Mouse (Mus musculus) CH12.LX (cell line): ENCODE data around the gene Fat2. TPM values are rescaled to one million over a fixed set of nuclear protein-coding genes. Genes with fewer than 3 reads are reported as not detected.

Experiments
- DNase-seq: peaks from one replicate; pipeline ENCODE4 v3.0.0-alpha.2; 2013; ENCODE audit errors: extremely low read depth
- H3K27ac ChIP-seq: 2 replicates; pipeline ENCODE4 v1.5.1; 2012; ENCODE audit warnings: low read depth, mild to moderate bottlenecking, control low read depth, moderate library complexity; ENCODE audit not compliant: insufficient read depth
- H3K27me3 ChIP-seq: replicated peaks from 2 replicates; pipeline ENCODE3; 2012; ENCODE audit warnings: inconsistent platforms
- H3K36me3 ChIP-seq, 2 experiments: replicated peaks in 1 of 2; 2 replicates each; pipeline versions ENCODE3 to v1.6.1; 2012; ENCODE audit warnings: inconsistent platforms in 1 of 2, low read length in 1 of 2, mild to moderate bottlenecking in 1 of 2, mixed read lengths in 1 of 2, moderate library complexity in 1 of 2; ENCODE audit not compliant: control insufficient read depth in 1 of 2, insufficient read depth in 1 of 2
- H3K4me1 ChIP-seq, 2 experiments: 2 replicates each; pipeline ENCODE4 v1.6.1; 2012; ENCODE audit warnings: inconsistent platforms in 1 of 2, moderate library complexity in 1 of 2; ENCODE audit not compliant: insufficient read depth in 2 of 2, control insufficient read depth in 1 of 2
- H3K4me2 ChIP-seq: 2 replicates; pipeline ENCODE4 v1.6.1; 2012; ENCODE audit warnings: low read depth, mild to moderate bottlenecking, control low read depth; ENCODE audit not compliant: poor library complexity, insufficient read depth, severe bottlenecking
- H3K4me3 ChIP-seq, 3 experiments: fragments of 150-350 bp in 1 of 3; sonication (generic) in 1 of 3; replicated peaks in 1 of 3; 2 replicates each; pipeline versions ENCODE3 to v1.5.1; 2011 to 2012; ENCODE audit warnings: low read depth in 2 of 3, low read length in 2 of 3, mild to moderate bottlenecking in 2 of 3, moderate library complexity in 2 of 3, control low read depth in 1 of 3, improper control_type of control experiment in 1 of 3, inconsistent platforms in 1 of 3, mixed read lengths in 1 of 3; ENCODE audit not compliant: poor library complexity in 1 of 3
- H3K79me2 ChIP-seq: replicated peaks from 2 replicates; pipeline ENCODE4 v1.6.1; 2012; ENCODE audit warnings: mild to moderate bottlenecking, moderate library complexity; ENCODE audit not compliant: control insufficient read depth, poor library complexity, insufficient read depth, severe bottlenecking; ENCODE audit errors: extremely low read depth
- H3K9ac ChIP-seq: 2 replicates; pipeline ENCODE4 v1.6.1; 2012; ENCODE audit warnings: low read depth, mild to moderate bottlenecking, control low read depth, moderate library complexity; ENCODE audit not compliant: insufficient read depth
- H3K9me3 ChIP-seq: replicated peaks from 2 replicates; pipeline ENCODE3; 2012; ENCODE audit warnings: low read length, inconsistent platforms, mixed read lengths
- BHLHE40 ChIP-seq: IDR thresholded peaks from 2 replicates; pipeline ENCODE4 v1.6.1; 2011; ENCODE audit warnings: mild to moderate bottlenecking, low read depth, low read length, improper control_type of control experiment
- E2F4 ChIP-seq: IDR thresholded peaks from 2 replicates; pipeline ENCODE4 v1.6.1; 2011; ENCODE audit warnings: low read depth, low read length, improper control_type of control experiment; ENCODE audit not compliant: insufficient replicate concordance
- ELF1 ChIP-seq: IDR thresholded peaks from 2 replicates; pipeline ENCODE4 v1.6.1; 2014; ENCODE audit warnings: low read depth, mild to moderate bottlenecking, inconsistent platforms, low read length, improper control_type of control experiment
- EP300 ChIP-seq: IDR thresholded peaks from 2 replicates; pipeline ENCODE4 v1.6.1; 2011; ENCODE audit warnings: low read length, improper control_type of control experiment
- GABPA ChIP-seq: IDR thresholded peaks from 2 replicates; pipeline ENCODE4 v1.6.1; 2012; ENCODE audit warnings: low read depth, low read length, improper control_type of control experiment, inconsistent platforms; ENCODE audit not compliant: insufficient replicate concordance
- IRF4 ChIP-seq: IDR thresholded peaks from 2 replicates; pipeline ENCODE4 v1.6.1; 2014; ENCODE audit warnings: low read depth, mild to moderate bottlenecking, inconsistent platforms, low read length, improper control_type of control experiment
- JUN ChIP-seq: IDR thresholded peaks from 2 replicates; pipeline ENCODE4 v1.6.1; 2011; ENCODE audit warnings: low read depth, mild to moderate bottlenecking, low read length, improper control_type of control experiment, moderate library complexity; ENCODE audit not compliant: insufficient read depth
- JUND ChIP-seq: conservative IDR thresholded peaks from 2 replicates; pipeline ENCODE4 v1.6.1; 2011; ENCODE audit warnings: low read depth, low read length, improper control_type of control experiment
- MAFK ChIP-seq: IDR thresholded peaks from 2 replicates; pipeline ENCODE4 v1.6.1; 2011; ENCODE audit warnings: low read length, improper control_type of control experiment; ENCODE audit not compliant: insufficient replicate concordance
- MAZ ChIP-seq: IDR thresholded peaks from 2 replicates; pipeline ENCODE4 v1.6.1; 2012; ENCODE audit warnings: low read depth, mild to moderate bottlenecking, inconsistent platforms, low read length, improper control_type of control experiment, moderate library complexity
- NRF1 ChIP-seq: IDR thresholded peaks from 2 replicates; pipeline ENCODE4 v1.6.1; 2014; ENCODE audit warnings: low read depth, mild to moderate bottlenecking, inconsistent platforms, low read length, improper control_type of control experiment, moderate library complexity
- PAX5 ChIP-seq: IDR thresholded peaks from 2 replicates; pipeline ENCODE4 v1.6.1; 2012; ENCODE audit warnings: low read length, inconsistent platforms, mixed read lengths
- RCOR1 ChIP-seq: conservative IDR thresholded peaks from 2 replicates; pipeline ENCODE4 v1.6.1; 2012; ENCODE audit warnings: low read depth, mild to moderate bottlenecking, inconsistent platforms, low read length, improper control_type of control experiment
- TBP ChIP-seq: conservative IDR thresholded peaks from 2 replicates; pipeline ENCODE4 v1.6.1; 2011; ENCODE audit warnings: low read depth, low read length, improper control_type of control experiment
- UBTF ChIP-seq: IDR thresholded peaks from 2 replicates; pipeline ENCODE4 v1.6.1; 2012; ENCODE audit warnings: low read depth, mild to moderate bottlenecking, inconsistent platforms, low read length, improper control_type of control experiment, moderate library complexity
- USF1 ChIP-seq: IDR thresholded peaks from 2 replicates; pipeline ENCODE4 v1.6.1; 2014; ENCODE audit warnings: low read depth, mild to moderate bottlenecking, inconsistent platforms, low read length, improper control_type of control experiment
- USF2 ChIP-seq: conservative IDR thresholded peaks from 2 replicates; pipeline ENCODE4 v1.6.1; 2011; ENCODE audit warnings: low read depth, low read length, improper control_type of control experiment
- ZMIZ1 ChIP-seq: IDR thresholded peaks from 2 replicates; pipeline ENCODE4 v1.6.1; 2012; ENCODE audit warnings: low read depth, mild to moderate bottlenecking, inconsistent platforms, low read length, improper control_type of control experiment
- dilution Hi-C: fragments of 300-500 bp; cut with MboI; formaldehyde crosslinking; loops from 2 replicates; pipeline ENCODE4 v1.14.3; 2020; ENCODE audit warnings: low sequenced_read_pairs; ENCODE audit not compliant: extremely low pct_unique_long_range_greater_than_20kb, extremely low pct_ligation_motif_present
- in situ Hi-C: fragments of 300-500 bp; cut with MboI; formaldehyde crosslinking; loops from 3 replicates; pipeline ENCODE4 v1.14.3; 2019; ENCODE audit warnings: low sequenced_read_pairs, low pct_ligation_motif_present, low pct_unique_long_range_greater_than_20kb, mixed read lengths
- polyA plus RNA-seq: library from polyadenylated mRNA; unstranded; fragments of >175 nt; gene quantifications from 2 replicates; pipeline ENCODE4 v1.2.1, GENCODE M21; 2012; ENCODE audit warnings: low read depth; ENCODE audit not compliant: insufficient read length
- total RNA-seq, 2 experiments: library from RNA; depleted of rRNA; stranded (reverse); fragments of 300-350 nt in 1 of 2; fragments of >200 nt in 1 of 2; gene quantifications; 2 replicates each; pipeline ENCODE4 v1.2.3; 2012 to 2014

Gene Fat2
- total and polyA plus RNA-seq, 3 experiments = under 0.01 TPM; not detected in 2

DNA sequence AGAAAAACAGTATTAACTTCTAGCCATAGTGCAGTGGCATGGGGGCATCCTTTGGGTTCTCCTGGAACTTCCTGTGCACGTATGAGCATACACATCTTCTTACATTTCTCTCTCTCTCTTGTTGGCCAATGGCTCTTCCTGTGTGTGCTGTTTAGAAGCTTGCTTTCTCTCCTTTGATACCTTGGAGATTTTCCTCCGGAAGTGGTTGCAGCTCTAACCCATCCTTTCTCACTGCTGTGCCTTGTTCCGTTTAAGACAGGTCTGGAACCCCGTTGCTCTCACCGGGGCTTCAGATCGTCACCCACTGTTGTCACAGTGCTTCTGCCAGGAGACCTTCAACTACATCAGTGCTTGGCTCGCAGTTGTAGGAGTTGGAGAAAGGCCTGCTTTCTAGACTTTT, 115.1 kb downstream of the Fat2 start:
- H3K79me2 ChIP-seq = no peaks in the 10 kb centered on the region
- H3K4me3 ChIP-seq = no peak overlapping the region
- H3K9ac ChIP-seq = no peak overlapping the region
- dilution Hi-C loops (no loop called here), in situ Hi-C loops (no loop called here)
- H3K27ac ChIP-seq = no peak overlapping the region
- no peaks in the 10 kb centered on the region for H3K4me1 ChIP-seq
- H3K9me3 ChIP-seq = no peaks in the 10 kb centered on the region
- no peak for TF ChIP-seq GABPA
- TF ChIP-seq RCOR1 = no peak
- no peak for TF ChIP-seq IRF4
- no peak for TF ChIP-seq PAX5
- TF ChIP-seq ZMIZ1 = no peak
- no peak for TF ChIP-seq UBTF
- TF ChIP-seq ELF1 = no peak
- no peak for TF ChIP-seq E2F4
- no peak for TF ChIP-seq EP300
- TF ChIP-seq USF2 = no peak
- TF ChIP-seq MAFK = no peak
- TF ChIP-seq TBP = no peak
- TF ChIP-seq MAZ = no peak
- no peak for TF ChIP-seq NRF1
- no peak for TF ChIP-seq BHLHE40
- no peak for TF ChIP-seq JUN
- no peak for TF ChIP-seq USF1
- TF ChIP-seq JUND = no peak
- no peak for DNase-seq
- no peak overlapping the region for H3K4me2 ChIP-seq
- H3K36me3 ChIP-seq = peaks cover 18 to 84% of the 10 kb centered on the region in 2 experiments
- no peaks in the 10 kb centered on the region for H3K27me3 ChIP-seq

DNA sequence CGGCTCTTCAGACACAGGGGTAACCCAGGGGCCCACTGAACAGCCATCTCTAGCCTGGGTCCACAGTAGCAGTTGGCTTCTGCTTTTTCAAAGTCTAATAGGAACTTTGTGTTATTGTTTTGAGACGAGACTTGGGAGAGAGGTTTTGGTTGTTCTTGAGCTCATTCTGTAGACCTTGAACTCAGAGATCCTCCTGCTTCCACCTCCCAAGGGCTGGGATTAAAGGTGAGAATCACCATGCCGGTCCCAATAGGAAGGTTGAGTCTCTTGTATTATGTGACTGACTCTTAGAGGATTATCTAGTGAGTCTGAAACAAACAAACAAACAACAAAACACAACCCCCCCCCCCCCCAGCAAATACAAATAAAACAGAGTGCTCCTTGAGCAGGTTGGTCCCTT, 117.9 kb downstream of the Fat2 start:
- H3K4me2 ChIP-seq = no peak overlapping the region
- TF ChIP-seq UBTF = no peak
- H3K27me3 ChIP-seq = no peaks in the 10 kb centered on the region
- peaks cover 8 to 78% of the 10 kb centered on the region in 2 experiments for H3K36me3 ChIP-seq
- DNase-seq = no peak
- no peak overlapping the region for H3K27ac ChIP-seq
- dilution Hi-C loops = no loop called here
- H3K9ac ChIP-seq = no peak overlapping the region
- H3K4me3 ChIP-seq = no peak overlapping the region
- no peaks in the 10 kb centered on the region for H3K4me1 ChIP-seq
- no peaks in the 10 kb centered on the region for H3K9me3 ChIP-seq
- in situ Hi-C loops = no loop called here
- no peaks in the 10 kb centered on the region for H3K79me2 ChIP-seq
